Mouse (Mus musculus): ENCODE data around the gene Oprm1. TPM values are rescaled to one million over a fixed set of nuclear protein-coding genes. Genes with fewer than 3 reads are reported as not detected.

The Oprm1 gene
- total RNA-seq, 2 experiments from 2014 or later = 7.7 to 9.2 TPM

DNA sequence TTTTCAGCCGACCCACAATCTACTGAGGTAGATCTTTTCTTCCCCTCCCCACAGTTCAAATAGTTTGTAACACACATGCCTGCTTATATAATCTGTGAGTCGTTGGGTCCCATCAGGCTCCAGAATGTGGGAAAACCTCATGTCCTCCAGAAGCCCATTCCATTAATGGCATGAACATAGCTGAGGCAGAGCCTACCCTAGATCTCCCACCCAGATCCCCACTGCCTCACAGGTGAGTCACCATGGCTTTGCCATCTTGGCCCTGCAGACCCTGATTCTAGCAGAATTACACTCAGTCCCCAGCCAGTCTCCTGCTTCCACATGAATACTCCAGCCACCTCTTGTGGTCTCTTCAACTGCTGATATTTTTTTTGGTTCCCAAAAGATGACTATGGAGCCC, 317.4 kb downstream of the Oprm1 start:
- DNase-seq = no peak
- intact Hi-C loops (cut with DNase I) = no loop called here

DNA sequence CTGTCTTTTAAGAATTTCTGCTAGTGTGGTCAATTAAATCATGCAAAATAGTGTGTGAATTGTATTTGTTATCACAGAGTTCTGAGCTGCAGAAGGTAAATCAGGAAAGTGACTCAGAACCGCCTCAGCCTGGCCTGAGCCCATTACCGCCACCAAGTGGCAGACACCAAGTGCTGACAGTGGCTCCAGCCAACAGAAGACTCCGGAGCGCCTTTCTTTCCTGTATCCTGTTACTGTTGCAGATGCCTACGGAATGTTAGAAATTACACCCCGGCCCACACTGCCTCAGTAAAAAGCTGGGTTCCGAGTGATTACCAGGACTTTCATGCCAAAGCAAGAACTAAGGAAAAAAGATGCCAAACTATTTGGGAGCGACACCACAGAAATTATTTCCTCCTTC, 317.9 kb downstream of the Oprm1 start:
- intact Hi-C loops (cut with DNase I) = no loop called here
- DNase-seq = peak; percentile 78

DNA sequence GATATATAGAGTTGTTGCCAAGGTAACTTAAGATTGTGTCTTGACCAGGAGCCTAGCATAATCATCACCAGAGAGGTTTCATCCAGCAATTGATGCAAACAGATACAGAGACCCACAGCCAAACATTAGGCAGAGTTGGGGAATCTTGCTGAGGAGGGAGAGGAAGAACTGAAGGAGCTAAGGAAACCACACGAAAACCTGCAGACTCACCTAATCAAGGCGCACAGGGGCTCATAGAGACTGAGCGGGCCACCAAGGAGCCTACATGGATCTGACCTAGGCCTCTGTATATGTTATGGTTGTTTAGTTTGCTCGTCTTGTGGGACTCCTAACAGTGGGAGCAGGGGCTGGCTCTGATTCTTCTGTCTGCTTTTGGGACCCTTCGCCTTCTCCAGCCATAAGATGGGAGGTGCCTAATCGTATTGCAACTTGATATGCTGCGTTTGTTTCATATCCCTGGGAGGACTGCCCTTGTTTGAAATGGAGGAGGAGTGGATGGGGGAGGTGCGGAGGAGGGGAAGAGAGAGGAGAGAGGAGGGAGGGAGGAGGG, 318.4 kb downstream of the Oprm1 start:
- DNase-seq = peak; percentile 39
- intact Hi-C loops (cut with DNase I) = no loop called here

DNA sequence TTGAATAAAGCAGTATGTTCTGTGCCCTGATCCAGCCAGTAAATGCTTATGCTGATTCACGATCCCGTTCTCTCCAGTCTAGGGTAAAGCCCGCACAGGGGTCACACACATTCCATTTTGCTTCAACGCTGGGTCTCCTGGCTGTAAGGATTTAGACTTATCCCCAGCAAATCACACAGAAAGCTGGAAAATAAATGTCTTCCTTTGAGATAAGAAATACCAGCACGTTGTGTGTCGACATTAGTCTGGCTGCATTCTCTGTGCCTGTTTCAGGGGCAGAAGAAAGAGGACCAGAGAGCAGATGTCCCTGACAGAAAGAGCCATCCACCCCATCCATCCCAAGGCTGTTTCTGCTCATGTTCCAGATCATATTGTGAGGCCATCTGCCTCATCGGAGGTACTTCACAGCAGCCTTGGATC, 319.1 kb downstream of the Oprm1 start:
- intact Hi-C loops (cut with DNase I) = no loop called here

DNA sequence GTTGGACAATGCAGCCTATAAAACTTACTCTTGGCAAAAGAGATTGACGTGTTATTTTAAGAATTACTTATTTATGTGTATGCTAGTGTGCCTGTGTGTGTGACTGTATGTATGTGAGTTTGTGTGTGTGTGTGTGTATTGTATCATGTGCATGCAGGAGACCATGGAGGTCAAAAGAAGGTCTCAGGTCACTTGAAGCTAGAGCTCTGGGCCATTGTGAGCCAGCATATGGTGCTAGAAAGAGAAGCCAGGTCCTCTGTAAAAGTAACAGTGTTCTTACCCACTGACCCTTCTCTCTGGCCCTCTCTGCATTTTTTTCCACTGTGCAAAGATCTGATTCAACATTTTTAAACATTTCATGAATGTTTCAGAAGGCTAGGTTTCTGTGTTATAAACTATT, 319.7 kb downstream of the Oprm1 start:
- intact Hi-C loops (cut with DNase I) = no loop called here
- no peak for DNase-seq

More for the DNA sequence above, 319.1 kb downstream of the Oprm1 start:
- DNase-seq = peak; percentile 55

Other genes starting within 250 kb of the Oprm1 start
- gene Gm10945, start 3.3 kb downstream of the Oprm1 start, total RNA-seq (2021) = not detected